8 mouse cellular contexts compared by ENCODE assay signal in the genomic region with DNA sequence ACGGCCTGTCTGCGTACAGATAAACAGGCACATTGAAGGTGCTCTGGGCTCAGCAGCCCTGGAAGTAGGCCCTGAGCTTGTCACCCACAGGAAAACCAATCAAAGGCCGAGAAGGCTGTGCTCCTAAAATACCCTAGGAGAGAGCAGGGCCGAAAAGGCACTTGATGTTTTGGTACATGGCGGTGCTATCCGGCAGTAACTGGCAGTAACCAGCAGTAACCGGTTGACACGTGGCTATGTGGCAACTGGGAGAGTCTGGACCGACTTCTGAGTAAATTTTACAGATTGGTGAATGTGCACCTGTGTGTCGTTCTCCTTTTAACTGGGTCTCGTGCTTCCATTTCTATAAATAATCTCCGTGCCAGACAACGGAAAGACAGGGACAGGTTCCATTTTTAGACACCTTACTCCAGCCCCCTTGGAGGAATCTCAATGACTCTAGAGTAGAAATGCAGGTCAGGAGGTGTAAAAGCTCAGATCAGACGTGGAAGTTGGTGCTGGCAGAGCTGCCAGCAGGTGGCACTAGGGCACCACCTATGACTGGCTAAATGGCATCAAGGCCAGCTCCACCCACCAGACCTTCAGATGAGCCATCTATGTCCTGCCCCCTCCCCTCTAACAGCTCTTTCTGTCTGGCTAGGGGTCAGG.
A peak's percentile ranks its signal among the peaks of the same experiment; 100 is the strongest.
DNase-seq lines count a peak whose midpoint lies in the region; ATAC-seq lines count a peak whose summit lies in the region.

No protein-coding gene starts in this region.

- ATAC-seq in frontal cortex, adult (ENCODE audit: low TSS enrichment) = peak; percentile 79
- ATAC-seq in hindbrain, embryonic 11.5 days (ENCODE audit: low FRiP score) = no peak

- H3K9me3 ChIP-seq in hindbrain, embryonic 11.5 days (ENCODE audit: control insufficient read depth, low read length) = no peaks in the 10 kb centered on the region

- no peak overlapping the region for H3K9ac ChIP-seq in hindbrain, embryonic 11.5 days (ENCODE audit: low read depth, low read length)

- peak; percentile 76 for DNase-seq in 3T3-L1 (ENCODE audit: low read depth, low spot score)
- DNase-seq in MN1 (ENCODE audit: low spot score) = peak; percentile 56
- DNase-seq in cerebellum, adult 8-10 months = peak; percentile 80
- DNase-seq in hindbrain, embryonic 11.5 days (ENCODE audit: low spot score) = peak; percentile 84
- peak; percentile 51 to 60 for DNase-seq in left cerebral cortex, postnatal 36 days (ENCODE audit: low spot score in 2 of 2)
- peak; percentile 73 for DNase-seq in naive thymus-derived CD4-positive, alpha-beta T cell, adult 2 months (ENCODE audit: low read depth)
- peak; percentile 80 for DNase-seq in thymus, postnatal 0 days (ENCODE audit: low spot score)

- H3K27ac ChIP-seq in hindbrain, embryonic 11.5 days (ENCODE audit: low read depth, low read length) = no peak overlapping the region

- no peaks in the 10 kb centered on the region for H3K4me1 ChIP-seq in hindbrain, embryonic 11.5 days (replicated peaks; ENCODE audit: control insufficient read depth, insufficient read depth, low read length)

- 64% methylated on average over 14 of the region's 14 CpGs for WGBS in hindbrain, embryonic 11.5 days

- no peak overlapping the region for H3K4me2 ChIP-seq in hindbrain, embryonic 11.5 days (replicated peaks; ENCODE audit: low read depth, low read length)

- no peaks in the 10 kb centered on the region for H3K27me3 ChIP-seq in hindbrain, embryonic 11.5 days (ENCODE audit: control insufficient read depth, insufficient read depth, low read length)

- H3K36me3 ChIP-seq in hindbrain, embryonic 11.5 days (ENCODE audit: control insufficient read depth, insufficient read depth, low read length) = no peaks in the 10 kb centered on the region

- intact Hi-C loops in left cerebral cortex, postnatal 36 days (cut with DNase I) = loop anchor here (1.0 kb wide), 1 partner anchor 243 kb away; no protein-coding TSS in a partner anchor

- H3K4me3 ChIP-seq in hindbrain, embryonic 11.5 days (ENCODE audit: low read depth, low read length) = no peak overlapping the region
